Comparison of ENCODE assay signal across 28 mouse cellular contexts in the genomic region with DNA sequence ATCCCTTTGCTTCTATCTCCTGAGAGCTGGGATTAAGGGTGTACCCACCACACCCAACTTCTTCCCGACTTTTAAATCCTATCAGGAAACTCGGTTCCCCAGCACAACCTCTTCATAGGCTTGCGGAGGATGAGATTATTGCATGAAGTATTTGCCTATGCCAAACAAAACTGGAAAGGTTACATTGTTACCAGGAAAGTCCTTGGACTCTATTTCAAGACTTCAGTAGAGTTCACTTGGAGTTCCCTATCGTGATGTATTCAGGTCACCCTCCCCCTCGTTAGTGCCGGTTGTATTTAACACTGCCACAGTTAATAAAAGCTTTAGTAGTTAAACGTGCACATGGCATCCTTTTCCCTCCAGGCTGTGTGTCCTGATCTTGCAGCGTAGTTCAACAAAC. TPM values are rescaled to one million over a fixed set of nuclear protein-coding genes. Genes with fewer than 3 reads are reported as not detected.
DNase-seq lines count a peak whose midpoint lies in the region; ATAC-seq and TF ChIP-seq lines count a peak whose summit lies in the region.
"Had no signal": no experiment of that assay in that cellular context is flagged by ENCODE, and none has a peak within 500 bp of the region (broad histone marks: within the 10 kb centered on the region; RNA-seq: fewer than 3 reads in every experiment).

No protein-coding gene starts in this region.

- no peak overlapping the region for H3K27ac ChIP-seq in lung, embryonic 14.5 days (ENCODE audit: low read depth)
- H3K27ac ChIP-seq in liver, embryonic 12.5 days: no peak overlapping the region
- H3K27ac ChIP-seq: hindbrain, embryonic 10.5 days; hindbrain, embryonic 15.5 days; kidney, embryonic 15.5 days; layer of hippocampus, adult 2 months; limb, embryonic 10.5 days; limb, embryonic 15.5 days; liver, embryonic 14.5 days; macrophage; midbrain, embryonic 13.5 days; neural tube, embryonic 13.5 days had no signal

- no peak for TF ChIP-seq CTCF in lung, embryonic 14.5 days (IDR thresholded peaks at IDR 0.05; ENCODE audit: low read depth)

- H3K36me3 ChIP-seq in lung, embryonic 14.5 days (ENCODE audit: insufficient read depth): no peaks in the 10 kb centered on the region
- H3K36me3 ChIP-seq in liver, embryonic 12.5 days: no peaks in the 10 kb centered on the region
- H3K36me3 ChIP-seq: G1E; hindbrain, embryonic 10.5 days; hindbrain, embryonic 15.5 days; kidney, embryonic 15.5 days; limb, embryonic 10.5 days; limb, embryonic 15.5 days; midbrain, embryonic 13.5 days; neural tube, embryonic 13.5 days had no signal

- H3K4me1 ChIP-seq in lung, embryonic 14.5 days (ENCODE audit: insufficient read depth): no peaks in the 10 kb centered on the region
- no peaks in the 10 kb centered on the region for H3K4me1 ChIP-seq in liver, embryonic 12.5 days
- H3K4me1 ChIP-seq: hindbrain, embryonic 10.5 days; hindbrain, embryonic 15.5 days; kidney, embryonic 15.5 days; limb, embryonic 10.5 days; limb, embryonic 15.5 days; midbrain, embryonic 13.5 days; neural tube, embryonic 13.5 days had no signal

- WGBS in lung, embryonic 14.5 days: 54% methylated on average over 8 of the region's 8 CpGs
- WGBS in liver, embryonic 12.5 days (ENCODE audit: insufficient replicate concordance): 61% methylated on average over 8 of the region's 8 CpGs

- peak; percentile 18 to 48 for DNase-seq in lung, adult 18-20 months
- no peak for DNase-seq in lung, postnatal 14 days
- DNase-seq in lung, embryonic 14.5 days: peak; percentile 52
- DNase-seq in lung, postnatal 25 days (ENCODE audit: low spot score): peak; percentile 66
- DNase-seq in cerebellum, postnatal 10 days: no peak
- DNase-seq: adrenal gland, postnatal 10 days; cerebellum, adult 11 months; cerebellum, adult 9-10 months; heart, postnatal 14 days; kidney, adult 11 months; kidney, postnatal 36 days; right cerebral cortex, postnatal 14 days had no signal

- H3K4me2 ChIP-seq in lung, embryonic 14.5 days: no peak overlapping the region
- no peak overlapping the region for H3K4me2 ChIP-seq in liver, embryonic 12.5 days
- H3K4me2 ChIP-seq: hindbrain, embryonic 15.5 days; kidney, embryonic 15.5 days; limb, embryonic 15.5 days; midbrain, embryonic 13.5 days; neural tube, embryonic 13.5 days had no signal

- no peak overlapping the region for H3K9ac ChIP-seq in lung, embryonic 14.5 days
- H3K9ac ChIP-seq in liver, embryonic 12.5 days: no peak overlapping the region
- H3K9ac ChIP-seq: hindbrain, embryonic 15.5 days; kidney, embryonic 15.5 days; limb, embryonic 15.5 days; liver, embryonic 14.5 days; midbrain, embryonic 13.5 days; neural tube, embryonic 13.5 days had no signal

- H3K4me3 ChIP-seq in lung, embryonic 14.5 days (ENCODE audit: low read depth, low read length): no peak overlapping the region
- no peak overlapping the region for H3K4me3 ChIP-seq in liver, embryonic 12.5 days
- H3K4me3 ChIP-seq: erythroblast, embryonic 14.5 days; hindbrain, embryonic 10.5 days; hindbrain, embryonic 15.5 days; kidney, embryonic 15.5 days; layer of hippocampus, adult 2 months; limb, embryonic 10.5 days; limb, embryonic 15.5 days; midbrain, embryonic 13.5 days; neural tube, embryonic 13.5 days had no signal

- no peaks in the 10 kb centered on the region for H3K9me3 ChIP-seq in lung, embryonic 14.5 days (ENCODE audit: low read depth, low read length)
- no peaks in the 10 kb centered on the region for H3K9me3 ChIP-seq in liver, embryonic 12.5 days (replicated peaks)
- H3K9me3 ChIP-seq: G1E; hindbrain, embryonic 10.5 days; hindbrain, embryonic 15.5 days; kidney, embryonic 15.5 days; limb, embryonic 10.5 days; limb, embryonic 15.5 days; midbrain, embryonic 13.5 days; neural tube, embryonic 13.5 days had no signal

- peak; percentile 56 for ATAC-seq in lung, embryonic 14.5 days (ENCODE audit: insufficient read depth)
- ATAC-seq in granulocyte monocyte progenitor cell, adult 5-6 weeks (replicated peaks; ENCODE audit: poor library complexity, severe bottlenecking): no peak
- ATAC-seq in liver, embryonic 12.5 days: no peak
- ATAC-seq: forebrain, embryonic 16.5 days; inflammation-experienced regulatory T-cells, adult 6 months; midbrain, embryonic 13.5 days had no signal

- H3K27me3 ChIP-seq in lung, embryonic 14.5 days (ENCODE audit: insufficient read depth, low read length): no peaks in the 10 kb centered on the region
- no peaks in the 10 kb centered on the region for H3K27me3 ChIP-seq in liver, embryonic 12.5 days (replicated peaks)
- H3K27me3 ChIP-seq: hindbrain, embryonic 15.5 days; kidney, embryonic 15.5 days; limb, embryonic 15.5 days; midbrain, embryonic 13.5 days; neural tube, embryonic 13.5 days had no signal

RNA-seq across cellular contexts. Expression of gene Phf21a, which starts 1.2 kb away (rescaled TPM):
- polyA plus RNA-seq in lung, embryonic 14.5 days (2014; fragmentation: Nextera tagmentation; extraction: Ambion mirVana): 24.9 and 26.1 TPM in 2 replicates
- total RNA-seq in granulocyte monocyte progenitor cell, adult 5-6 weeks (2014; fragmentation: Nextera tagmentation): 28.5 and 69.2 TPM in 2 replicates
- total RNA-seq in granulocyte monocyte progenitor cell, adult 5-6 weeks (2017): 25.9 and 33.4 TPM in 2 replicates
- 5.6 and 5.9 TPM in 2 replicates for polyA plus RNA-seq in liver, embryonic 12.5 days (2016; fragmentation: Nextera tagmentation; extraction: Ambion mirVana)

Comparison
In these comparisons a context has a peak if more than half of its experiments do, and no peak if none do; other contexts are left out.
1. DNase-seq: peak in lung, adult 18-20 months (2 of 2), lung, embryonic 14.5 days (single experiment) and lung, postnatal 25 days (single experiment); none in lung, postnatal 14 days (single experiment) and cerebellum, postnatal 10 days (0 of 2).